Mouse (Mus musculus) MEL (cell line): ENCODE measurements around the gene Cdkn1a.

Experiments
- BHLHE40 ChIP-seq: IDR thresholded peaks from 2 replicates; pipeline ENCODE4 v1.6.1; 2012; ENCODE audit warnings: low read depth, mild to moderate bottlenecking, inconsistent platforms, low read length, improper control_type of control experiment, borderline replicate concordance
- CTCF ChIP-seq, 3 experiments: IDR thresholded peaks in 2 of 3; conservative IDR thresholded peaks in 1 of 3; 2 replicates each; pipeline ENCODE4 v1.5.1; 2011 to 2012; ENCODE audit warnings: low read length in 3 of 3, low read depth in 2 of 3, mild to moderate bottlenecking in 2 of 3, improper control_type of control experiment in 1 of 3, inconsistent platforms in 1 of 3, mixed read lengths in 1 of 3, moderate library complexity in 1 of 3; ENCODE audit not compliant: control insufficient read depth in 1 of 3, insufficient read depth in 1 of 3, poor library complexity in 1 of 3, severe bottlenecking in 1 of 3
- EP300 ChIP-seq, 2 experiments: IDR thresholded peaks; 2 replicates each; pipeline ENCODE4 v1.6.1; 2011; ENCODE audit warnings: improper control_type of control experiment in 2 of 2, low read length in 2 of 2, low read depth in 1 of 2, mild to moderate bottlenecking in 1 of 2
- GATA1 ChIP-seq: IDR thresholded peaks from 2 replicates; pipeline ENCODE4 v1.6.1; 2011; ENCODE audit warnings: low read depth, low read length, improper control_type of control experiment
- POLR2A ChIP-seq, 2 experiments: IDR thresholded peaks; 2 replicates each; pipeline ENCODE4 v1.6.1; 2011 to 2012; ENCODE audit warnings: low read length in 2 of 2, mild to moderate bottlenecking in 2 of 2, control low read depth in 1 of 2, improper control_type of control experiment in 1 of 2, low read depth in 1 of 2, moderate library complexity in 1 of 2; ENCODE audit not compliant: control insufficient read depth in 1 of 2, insufficient read depth in 1 of 2, poor library complexity in 1 of 2
- POLR2AphosphoS2 ChIP-seq: IDR thresholded peaks from 2 replicates; pipeline ENCODE4 v1.6.1; 2011; ENCODE audit warnings: low read length, improper control_type of control experiment
- UBTF ChIP-seq: IDR thresholded peaks from 2 replicates; pipeline ENCODE4 v1.6.1; 2012; ENCODE audit warnings: low read depth, mild to moderate bottlenecking, inconsistent platforms, low read length, improper control_type of control experiment, moderate library complexity, borderline replicate concordance; ENCODE audit not compliant: insufficient read depth
- USF1 ChIP-seq: IDR thresholded peaks from 2 replicates; pipeline ENCODE4 v1.6.1; 2014; ENCODE audit warnings: low read depth, mild to moderate bottlenecking, inconsistent platforms, low read length, improper control_type of control experiment, moderate library complexity

DNA sequence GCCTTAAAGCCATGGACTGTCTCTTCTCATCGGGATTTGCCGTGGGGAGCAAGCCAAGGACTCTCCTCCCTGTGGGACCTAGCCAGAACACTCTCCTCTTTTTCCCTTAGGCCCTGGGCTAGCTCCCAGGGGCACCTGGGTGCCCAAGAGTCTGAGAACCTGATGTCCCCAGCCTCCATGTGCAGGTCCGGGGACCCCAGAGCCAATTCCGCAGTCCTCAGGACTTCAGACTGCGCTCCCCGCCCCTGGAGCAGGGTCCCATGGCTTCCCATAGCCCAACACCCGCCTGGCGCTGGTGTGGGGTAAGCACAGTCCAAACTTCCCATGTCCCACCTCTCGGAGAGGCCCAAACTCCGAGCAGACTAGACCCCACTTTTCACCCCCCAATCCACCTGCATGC is 5.5 kb upstream of the Cdkn1a start:
- no peak for TF ChIP-seq CTCF (IDR thresholded peaks at IDR 0.05 in 2 of 3, conservative IDR thresholded peaks at IDR 0.05 in 1 of 3; ENCODE audit: control insufficient read depth in 1 of 3, insufficient read depth in 1 of 3, low read depth in 2 of 3, low read length in 3 of 3, poor library complexity in 1 of 3, severe bottlenecking in 1 of 3)
- TF ChIP-seq USF1, result no peak
- TF ChIP-seq EP300 (IDR thresholded peaks at IDR 0.05; ENCODE audit: low read depth in 1 of 2, low read length in 2 of 2), result no peak
- TF ChIP-seq POLR2AphosphoS2, result no peak
- no peak for TF ChIP-seq POLR2A (IDR thresholded peaks at IDR 0.05; ENCODE audit: control insufficient read depth in 1 of 2, insufficient read depth in 1 of 2, low read depth in 1 of 2, low read length in 2 of 2, poor library complexity in 1 of 2)
- no peak for TF ChIP-seq UBTF
- TF ChIP-seq GATA1, result no peak
- TF ChIP-seq BHLHE40, result no peak
